Mouse (Mus musculus) kidney, adult 18-20 months (tissue): ENCODE results near the gene Papola.

Experiments used
- DNase-seq: peaks from one replicate; pipeline ENCODE4 v3.0.0; 2021

The Papola gene

GRCm38 (mm10) chr12:105784196-105784999 lies at the start of gene Papola:
Papola (plus strand) TSS chr12:105784694.
- DNase-seq, result peak; percentile 91

DNA sequence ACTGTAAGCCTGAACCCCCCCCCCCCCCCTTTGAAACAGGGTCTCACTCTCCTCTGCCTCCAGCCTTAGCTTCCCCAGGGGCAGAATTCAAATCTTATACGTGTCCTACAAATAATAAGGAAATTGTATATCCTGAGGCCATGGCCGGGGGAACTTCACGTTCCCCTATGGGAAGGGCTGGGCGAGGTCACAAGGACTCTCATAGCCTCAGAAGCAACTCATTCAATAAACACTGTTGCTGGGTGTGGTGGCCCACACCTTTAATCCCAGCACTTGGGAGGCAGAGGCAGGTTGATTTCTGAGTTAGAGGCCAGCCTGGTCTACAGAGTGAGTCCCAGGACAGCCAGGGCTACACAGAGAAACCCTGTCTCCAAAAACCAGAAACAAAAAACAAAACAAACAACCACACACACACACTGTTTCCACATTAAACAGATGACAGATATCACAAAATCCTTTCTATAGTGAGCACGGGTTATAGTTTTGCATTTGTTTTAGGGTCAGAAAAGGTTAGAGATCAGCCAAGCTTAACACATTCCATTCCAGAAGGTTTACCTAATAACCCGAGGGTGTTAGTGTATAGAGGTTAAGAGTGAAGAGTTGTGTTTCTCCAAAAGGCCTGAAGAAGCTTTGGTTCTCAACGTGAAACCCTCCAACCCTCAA lies 49.1 kb upstream of the Papola start:
- no peak for DNase-seq

GRCm38 (mm10) chr12:105735889-105736251 lies 48.6 kb upstream of the Papola start:
- no peak for DNase-seq

DNA sequence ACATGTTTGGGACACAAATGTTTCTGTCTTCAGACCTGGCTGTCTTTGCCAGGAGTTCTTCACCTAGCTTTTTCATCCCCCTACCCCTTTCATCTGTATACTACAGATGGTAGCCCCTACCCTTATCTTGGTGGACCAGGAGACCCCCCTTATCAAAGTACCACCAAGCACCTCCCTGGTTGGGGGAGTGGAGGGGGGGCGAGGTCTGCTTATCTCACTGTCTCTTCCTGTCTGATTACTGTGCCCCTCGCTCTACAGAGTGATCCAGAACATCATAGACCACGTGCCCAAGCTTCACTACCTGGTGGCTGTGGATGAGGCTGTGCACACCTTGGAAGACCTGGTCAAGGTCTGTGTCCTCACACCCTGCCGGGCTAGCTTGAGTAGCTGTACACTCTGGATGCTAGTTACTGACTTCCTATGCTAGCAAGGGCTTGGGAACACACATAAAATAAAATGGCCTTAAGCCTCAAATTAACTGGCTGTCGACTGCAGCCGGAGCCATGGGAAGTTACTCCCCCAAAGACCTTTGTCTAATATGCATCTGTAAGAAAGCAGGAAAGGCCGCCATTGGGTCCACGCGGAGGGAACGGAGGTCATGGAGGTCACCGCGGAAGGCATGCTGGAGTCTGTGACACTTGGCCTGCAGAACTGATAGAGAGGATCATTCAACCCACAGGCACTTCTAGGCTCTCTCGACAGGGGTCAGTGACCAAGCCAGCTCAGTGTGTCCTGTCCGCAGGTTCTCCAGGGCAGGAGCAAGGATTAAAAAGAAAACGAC lies 46.0 kb upstream of the Papola start:
- no peak for DNase-seq

GRCm38 (mm10) chr12:105739656-105740055 lies 44.8 kb upstream of the Papola start:
- peak; percentile 64 for DNase-seq

DNA sequence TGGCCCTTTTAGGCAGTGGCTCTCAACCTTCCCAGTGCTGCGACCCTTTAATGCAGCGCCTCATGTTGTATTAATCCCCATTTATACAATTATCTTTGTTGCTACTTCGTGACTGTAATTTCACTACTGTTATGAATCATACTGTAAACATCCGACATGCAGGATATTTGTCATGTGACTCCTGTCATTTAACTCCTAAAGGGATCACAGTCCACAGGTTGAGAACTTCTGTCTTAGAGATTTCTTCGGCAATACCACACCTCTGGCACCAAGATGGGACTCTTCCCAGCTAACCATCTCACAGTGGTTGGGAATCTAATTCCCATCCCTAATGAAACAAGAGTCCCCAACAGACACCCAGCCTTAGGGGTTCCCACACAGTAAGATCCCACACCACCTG lies 36.4 kb upstream of the Papola start:
- DNase-seq, result no peak

DNA sequence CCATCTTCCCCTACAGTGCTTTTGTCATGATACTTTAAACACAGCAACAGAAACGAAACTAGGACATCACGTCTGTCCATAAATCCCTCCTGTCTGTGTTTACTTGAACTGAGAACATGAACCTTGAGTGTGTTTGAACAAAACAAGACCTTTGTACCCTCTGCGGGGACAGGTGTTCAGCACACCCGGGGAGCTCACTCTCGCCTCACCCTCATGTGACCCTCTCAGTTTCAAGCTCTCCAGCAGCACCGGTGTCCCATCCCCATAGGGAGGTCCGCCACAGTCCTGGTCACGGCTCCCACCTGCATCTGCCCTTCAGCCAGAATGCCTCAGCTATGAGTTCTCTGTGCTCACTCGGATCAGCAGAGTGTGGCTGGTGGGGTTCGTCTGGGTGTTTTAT lies 30.7 kb upstream of the Papola start:
- peak; percentile 52 for DNase-seq

DNA sequence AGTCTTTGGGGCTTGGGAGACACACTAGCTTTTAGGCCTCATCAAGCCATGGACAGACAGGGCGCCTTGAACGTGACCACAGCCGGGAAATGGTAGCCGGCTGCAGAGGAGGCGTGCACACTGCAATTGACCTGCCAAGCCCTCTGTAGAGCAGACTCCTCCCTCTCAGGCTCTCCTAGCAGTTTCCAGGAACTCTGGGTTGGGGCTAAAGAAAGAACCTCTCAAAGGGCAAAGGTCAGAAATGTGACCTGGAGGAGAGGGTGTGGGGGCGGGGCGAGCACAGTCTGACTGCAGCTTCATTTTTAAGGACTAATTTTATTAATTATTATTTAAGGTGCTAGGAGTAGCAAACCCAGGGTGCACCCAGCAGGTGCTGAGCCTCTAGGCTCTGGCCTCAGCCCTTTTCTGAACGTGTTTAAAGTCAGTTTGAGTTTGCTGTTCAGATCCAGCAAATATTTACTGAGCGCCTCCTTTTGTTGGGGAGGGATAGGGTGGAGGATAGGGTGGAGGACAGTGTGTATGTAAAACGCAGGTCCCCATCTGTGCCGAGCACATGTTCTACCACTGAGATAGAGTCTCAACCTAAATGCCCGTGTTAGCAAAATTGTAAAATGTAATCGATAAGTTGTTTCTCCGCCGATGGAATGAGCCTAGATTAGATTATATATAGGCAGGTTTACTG lies 26.5 kb upstream of the Papola start:
- peak; percentile 76 for DNase-seq

DNA sequence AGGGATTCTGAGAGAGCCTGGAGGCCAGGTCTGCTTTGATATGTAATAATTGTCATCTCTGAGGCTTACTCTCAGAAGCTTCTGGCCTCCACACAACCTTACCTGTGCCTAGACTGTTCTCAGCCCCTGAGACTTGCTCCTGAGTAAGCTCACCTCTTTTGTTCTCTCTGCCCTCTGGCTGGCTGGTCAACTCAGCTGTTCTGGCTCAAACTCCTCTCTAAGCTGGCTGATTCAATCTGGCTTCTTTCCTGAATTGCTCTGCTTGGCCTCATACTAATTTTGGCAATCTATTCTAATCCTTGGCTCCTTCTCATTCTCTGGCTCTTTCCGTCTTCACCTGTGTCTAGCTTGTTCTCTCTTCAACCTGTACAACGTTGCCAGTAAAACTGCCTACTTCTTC lies 25.6 kb upstream of the Papola start:
- DNase-seq, result peak; percentile 38

GRCm38 (mm10) chr12:105759849-105760478 lies 24.5 kb upstream of the Papola start:
- no peak for DNase-seq

- peak; percentile 46 for DNase-seq
Measured at GRCm38 (mm10) chr12:105761171-105761570, 23.3 kb upstream of the Papola start.

DNA sequence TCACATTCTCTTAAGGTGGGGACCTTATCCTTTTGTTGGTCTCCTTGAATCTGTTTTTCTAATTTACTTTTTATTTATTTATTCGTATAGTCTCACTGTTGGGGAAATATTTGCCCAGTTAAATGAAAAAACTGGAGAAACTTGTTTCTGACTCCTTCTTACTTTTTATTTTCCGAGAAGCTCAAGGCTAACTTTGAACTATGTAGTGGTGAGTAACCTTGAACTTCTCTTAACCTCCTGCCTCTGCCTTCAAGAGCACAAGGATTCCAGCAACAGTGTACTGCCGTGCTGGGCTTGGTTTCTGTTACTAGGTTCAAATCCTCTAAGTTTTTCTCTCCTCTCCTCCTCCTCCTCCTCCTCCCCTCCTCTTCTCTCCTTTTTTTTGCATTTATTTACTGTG lies 22.9 kb upstream of the Papola start:
- no peak for DNase-seq

DNA sequence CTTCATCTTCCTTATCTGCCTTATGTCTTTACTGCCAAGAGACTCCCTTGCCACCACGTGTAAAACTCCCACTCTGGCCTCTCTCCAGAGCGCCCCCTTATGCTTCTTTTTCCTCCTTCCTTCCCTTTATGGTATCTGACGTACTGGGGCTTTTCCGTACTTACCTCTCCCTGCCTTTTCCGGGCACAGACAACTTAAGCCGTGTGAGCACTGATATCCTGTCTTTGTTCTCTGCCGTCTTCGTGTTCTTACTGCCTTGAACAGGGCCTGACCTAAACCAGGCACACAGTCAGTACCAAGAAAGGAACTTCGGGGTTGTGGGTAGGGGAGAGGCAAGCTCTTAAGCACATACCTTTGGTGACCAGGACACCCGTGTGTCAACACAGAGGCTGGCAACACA lies 14.8 kb upstream of the Papola start:
- DNase-seq, result no peak

DNA sequence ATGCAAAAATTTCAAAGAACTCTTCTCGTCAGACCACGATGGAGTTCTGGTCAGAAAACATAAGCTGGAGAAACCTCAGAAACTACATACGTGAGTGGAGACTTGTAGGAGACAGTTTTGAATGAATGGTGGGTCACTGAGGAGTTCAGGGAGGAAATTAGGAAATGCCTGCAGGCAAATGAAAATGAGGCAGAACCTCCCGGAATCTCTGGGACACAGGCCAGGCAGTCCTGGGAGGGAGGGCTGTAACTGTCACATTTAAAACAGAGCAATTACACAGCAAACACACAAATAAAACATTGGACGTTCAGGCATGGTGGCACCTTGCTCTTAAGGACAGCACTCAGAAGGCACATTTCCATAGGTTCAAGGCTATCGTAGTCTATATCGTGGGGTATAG lies 9.6 kb upstream of the Papola start:
- DNase-seq, result no peak

GRCm38 (mm10) chr12:105777651-105778050 lies 6.8 kb upstream of the Papola start:
- DNase-seq, result no peak

GRCm38 (mm10) chr12:105785000-105785774 lies 693 bp downstream of the Papola start:
- DNase-seq, result peak; percentile 88

GRCm38 (mm10) chr12:105786113-105786512 lies 1.6 kb downstream of the Papola start:
- DNase-seq, result no peak

GRCm38 (mm10) chr12:105787626-105788025 lies 3.1 kb downstream of the Papola start:
- no peak for DNase-seq

- DNase-seq, result no peak
Measured at GRCm38 (mm10) chr12:105789885-105790284, 5.4 kb downstream of the Papola start.

- no peak for DNase-seq
Measured at GRCm38 (mm10) chr12:105794896-105795295, 10.4 kb downstream of the Papola start.

DNA sequence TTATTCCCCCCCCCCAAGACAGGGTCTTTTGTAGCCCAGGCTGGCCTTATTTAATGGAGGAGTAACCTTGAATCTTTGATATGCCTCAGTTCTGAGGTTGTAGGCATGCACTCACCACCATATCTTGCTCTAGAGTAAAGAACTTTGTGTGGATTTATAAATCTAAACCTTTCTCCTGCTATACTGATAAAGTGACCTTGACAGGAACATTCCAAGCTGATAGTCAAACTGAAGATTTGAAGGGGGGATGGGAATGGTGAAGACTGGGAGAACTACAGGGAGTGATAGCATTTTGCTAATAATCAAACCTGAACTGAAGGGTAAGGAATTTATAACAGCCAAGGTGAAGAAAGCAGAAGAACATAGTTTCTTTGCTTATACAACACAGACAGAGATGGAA lies 13.5 kb downstream of the Papola start:
- no peak for DNase-seq

DNA sequence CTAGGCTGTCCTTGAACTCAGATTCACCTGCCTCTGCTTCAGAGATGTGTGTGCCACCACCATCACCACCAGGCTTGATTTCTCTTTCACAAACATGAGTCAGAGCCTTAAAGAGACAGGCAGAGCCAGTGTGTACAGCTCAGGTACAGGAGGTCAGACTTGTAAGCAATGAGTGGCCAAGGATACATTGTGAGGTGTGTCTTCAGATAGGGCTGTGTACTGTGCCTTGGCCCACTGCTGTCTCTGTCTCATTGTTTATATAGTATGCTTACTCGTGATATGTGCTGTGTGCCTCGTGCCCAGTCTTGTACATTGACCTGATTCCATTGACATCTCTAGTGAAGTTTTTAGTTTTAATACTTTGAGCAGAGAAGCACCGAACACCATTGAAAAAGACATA lies 21.3 kb downstream of the Papola start:
- no peak for DNase-seq
